Mouse (Mus musculus): ENCODE measurements around the gene Rnf187.

Gene Rnf187

DNA sequence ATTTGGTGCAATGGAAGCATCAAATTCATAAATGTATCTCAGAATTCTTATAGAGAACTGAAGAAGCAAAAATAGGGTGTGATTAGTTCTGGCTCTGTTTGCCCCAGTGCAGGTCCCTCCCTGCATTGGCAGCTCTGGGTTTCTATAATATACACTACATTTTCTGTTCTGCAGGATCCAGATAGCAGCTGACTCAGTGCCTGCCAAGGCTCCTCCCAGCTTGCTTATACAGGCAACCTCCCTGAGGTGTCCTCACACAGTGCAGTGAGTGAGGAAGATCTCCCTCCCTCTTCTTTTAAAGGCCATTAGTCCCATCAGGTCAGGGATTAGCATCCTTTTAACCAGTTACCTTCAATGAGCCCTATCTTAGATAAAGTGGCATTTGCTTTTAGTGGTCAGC is 37.6 kb downstream of the Rnf187 start:
- no peak for DNase-seq (ENCODE audit: low spot score in 2 of 2)

DNA sequence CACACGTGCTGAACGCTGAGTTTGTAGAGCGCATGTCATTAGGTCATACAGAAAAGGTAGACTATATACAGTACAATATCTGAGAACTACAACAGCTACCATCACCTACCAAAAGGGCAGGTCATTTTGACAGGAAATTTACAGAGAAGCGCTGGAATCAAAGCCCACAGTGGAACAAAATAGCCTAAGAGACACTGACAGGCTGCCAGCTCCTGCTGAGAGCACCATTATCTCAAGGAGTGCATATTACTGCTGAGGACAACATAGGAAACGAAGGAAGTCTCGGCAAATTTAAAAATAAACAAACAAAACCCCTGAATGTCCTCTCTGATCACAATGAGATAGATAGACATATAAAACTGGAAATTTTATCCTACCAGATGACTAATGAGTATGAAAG is 41.2 kb downstream of the Rnf187 start:
- DNase-seq (ENCODE audit: low spot score in 2 of 2): no peak

- DNase-seq (ENCODE audit: low spot score in 2 of 2): no peak
Observed at GRCm38 (mm10) chr11:58894456-58894855, 44.3 kb downstream of the Rnf187 start.

DNA sequence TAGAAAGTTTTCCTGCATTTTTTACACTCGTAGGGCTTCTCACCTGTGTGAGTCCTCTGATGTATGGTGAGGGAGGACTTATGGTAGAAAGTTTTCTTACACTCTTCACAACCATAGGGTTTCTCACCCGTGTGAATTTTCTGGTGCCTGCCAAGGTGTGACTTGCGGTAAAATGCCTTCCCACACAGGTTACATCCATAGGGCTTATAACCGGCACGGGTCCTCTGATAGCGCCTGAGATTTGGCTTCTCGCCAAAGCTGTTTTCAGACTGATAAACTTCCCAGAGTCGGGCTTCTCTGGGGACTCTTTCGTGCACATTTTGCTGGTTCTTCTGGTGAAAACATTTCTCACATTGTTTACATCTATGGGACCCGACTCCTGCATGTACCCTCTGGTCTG is 48.2 kb downstream of the Rnf187 start:
- DNase-seq (ENCODE audit: low spot score in 2 of 2): no peak

DNA sequence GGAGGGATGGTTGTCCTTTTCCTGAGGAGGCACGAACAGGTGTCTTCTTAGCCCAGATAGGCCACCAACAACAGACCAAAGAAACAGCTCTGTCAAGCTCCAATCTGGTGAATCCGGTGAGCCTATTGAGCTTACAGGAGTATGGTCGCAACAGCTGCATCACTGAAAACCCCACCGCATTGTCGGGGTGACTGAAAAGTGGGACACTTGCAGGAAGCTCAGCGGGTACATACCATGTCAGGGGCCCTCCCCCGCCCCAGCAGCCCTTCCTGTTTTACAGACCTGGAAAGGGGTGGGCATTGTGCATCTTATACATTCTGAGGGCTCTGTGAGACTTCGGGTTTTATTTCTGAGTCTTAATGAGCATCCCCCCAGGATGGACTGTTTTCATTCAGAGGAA is 55.0 kb downstream of the Rnf187 start:
- no peak for DNase-seq (ENCODE audit: low spot score in 2 of 2)
